Mouse (Mus musculus) lung, embryonic 15.5 days (tissue): ENCODE data around the gene Slc22a20. TPM values are rescaled to one million over a fixed set of nuclear protein-coding genes. Genes with fewer than 3 reads are reported as not detected.

Source experiments
- ATAC-seq: fragments of 200-750 bp; cut with Nextera tagmentation; 2 replicates; pipeline ENCODE4 v1.8.0; 2017; ENCODE audit warnings: moderate number of reproducible peaks, borderline replicate concordance; ENCODE audit not compliant: low FRiP score, low TSS enrichment; ENCODE audit errors: extremely low read depth
- H3K27ac ChIP-seq: fragments of 300-500 bp; sonication (generic); 2 replicates; pipeline ENCODE4 v1.5.1; 2015; ENCODE audit warnings: moderate library complexity, mild to moderate bottlenecking, inconsistent platforms
- H3K27me3 ChIP-seq: fragments of 300-500 bp; sonication (generic); 2 replicates; pipeline ENCODE4 v1.6.1; 2015; ENCODE audit warnings: inconsistent platforms
- H3K36me3 ChIP-seq: fragments of 300-500 bp; sonication (generic); 2 replicates; pipeline ENCODE4 v1.6.1; 2015; ENCODE audit warnings: inconsistent platforms
- H3K4me1 ChIP-seq: fragments of 300-500 bp; sonication (generic); 2 replicates; pipeline ENCODE4 v1.6.1; 2015; ENCODE audit warnings: inconsistent platforms
- H3K4me2 ChIP-seq: fragments of 300-500 bp; sonication (generic); 2 replicates; pipeline ENCODE4 v1.6.1; 2015; ENCODE audit warnings: inconsistent platforms, mild to moderate bottlenecking, moderate library complexity
- H3K4me3 ChIP-seq: fragments of 300-500 bp; sonication (generic); 2 replicates; pipeline ENCODE4 v1.5.1; 2015; ENCODE audit warnings: mild to moderate bottlenecking, inconsistent platforms
- H3K9ac ChIP-seq: fragments of 300-500 bp; sonication (generic); 2 replicates; pipeline ENCODE4 v1.6.1; 2015; ENCODE audit warnings: inconsistent platforms
- H3K9me3 ChIP-seq: fragments of 300-500 bp; sonication (generic); 2 replicates; pipeline ENCODE4 v1.6.1; 2016; ENCODE audit warnings: inconsistent platforms
- WGBS: fragments of 180-500 bp; shearing (Covaris S2); methylation state at CpG from one replicate; pipeline ENCODE4 v1.1.7; 2015; 5-methylcytosine and 5-hydroxymethylcytosine counted together
- polyA plus RNA-seq: library from polyadenylated mRNA; unstranded; fragments of >200 nt; fragmentation: Nextera tagmentation; extraction: Ambion mirVana; gene quantifications from 2 replicates; pipeline ENCODE4 v1.2.1, GENCODE M21; 2015

Slc22a20 gene
- not detected in 2 replicates for polyA plus RNA-seq

GRCm38 (mm10) chr19:5986043-5986442, at the start of gene Slc22a20:
Slc22a20 (minus strand) TSS chr19:5986143.
- Histone ChIP-seq H3K9me3 (no peaks in the 10 kb centered on the region), H3K9ac (no peak within 1 kb of the TSS), H3K4me3 (no peak within 1 kb of the TSS), H3K4me1 (peaks cover 20% of the 10 kb centered on the region), H3K36me3 (no peaks in the 10 kb centered on the region), H3K4me2 (no peak within 1 kb of the TSS), H3K27me3 (no peaks in the 10 kb centered on the region), H3K27ac (no peak within 1 kb of the TSS)
- WGBS: 50% methylated on average over 4 of the region's 4 CpGs
- no peak for ATAC-seq

GRCm38 (mm10) chr19:6030520-6031280, 44.8 kb upstream of the Slc22a20 start:
- H3K4me1 ChIP-seq: no peaks in the 10 kb centered on the region
- H3K9ac ChIP-seq: no peak overlapping the region
- no peaks in the 10 kb centered on the region; the same call in 1 of the 2 replicates for H3K27me3 ChIP-seq
- no peaks in the 10 kb centered on the region for H3K9me3 ChIP-seq
- H3K36me3 ChIP-seq: no peaks in the 10 kb centered on the region
- 61% methylated on average over 14 of the region's 14 CpGs for WGBS
- H3K4me3 ChIP-seq: no peak overlapping the region
- H3K27ac ChIP-seq: no peak overlapping the region
- H3K4me2 ChIP-seq: no peak overlapping the region
- no peak for ATAC-seq

- Histone ChIP-seq H3K36me3 (no peaks in the 10 kb centered on the region), H3K27me3 (no peaks in the 10 kb centered on the region; the same call in 1 of the 2 replicates), H3K4me1 (no peaks in the 10 kb centered on the region), H3K9ac (no peak overlapping the region), H3K9me3 (no peaks in the 10 kb centered on the region), H3K4me3 (no peak overlapping the region), H3K27ac (no peak overlapping the region), H3K4me2 (no peak overlapping the region)
- ATAC-seq: no peak
- 72% methylated on average over 9 of the region's 9 CpGs for WGBS
These were observed 43.5 kb upstream of the Slc22a20 start for GRCm38 (mm10) chr19:6029426-6029825.

- ATAC-seq: no peak
- Histone ChIP-seq H3K4me3 (no peak overlapping the region), H3K4me2 (no peak overlapping the region), H3K9me3 (no peaks in the 10 kb centered on the region), H3K27me3 (no peaks in the 10 kb centered on the region; the same call in 1 of the 2 replicates), H3K36me3 (no peaks in the 10 kb centered on the region), H3K9ac (no peak overlapping the region), H3K4me1 (peaks cover 2% of the 10 kb centered on the region; the same call in 1 of the 2 replicates), H3K27ac (no peak overlapping the region)
- 64% methylated on average over 6 of the region's 6 CpGs for WGBS
These were observed 43.0 kb upstream of the Slc22a20 start for GRCm38 (mm10) chr19:6028991-6029390.

GRCm38 (mm10) chr19:6023930-6024329, 38.0 kb upstream of the Slc22a20 start:
- no peaks in the 10 kb centered on the region for H3K36me3 ChIP-seq
- H3K27me3 ChIP-seq: no peaks in the 10 kb centered on the region
- H3K4me3 ChIP-seq: no peak overlapping the region
- peak overlapping the region; percentile 53; the same call in 1 of the 2 replicates for H3K27ac ChIP-seq
- no peak overlapping the region for H3K4me2 ChIP-seq
- peaks cover 14% of the 10 kb centered on the region for H3K4me1 ChIP-seq
- ATAC-seq: no peak
- H3K9ac ChIP-seq: no peak overlapping the region
- 58% methylated on average over 7 of the region's 7 CpGs for WGBS
- no peaks in the 10 kb centered on the region for H3K9me3 ChIP-seq

GRCm38 (mm10) chr19:6023059-6023458, 37.1 kb upstream of the Slc22a20 start:
- ATAC-seq: 0 out of 2 replicates have a peak, but pooled peaks have one; percentile 28
- Histone ChIP-seq H3K4me1 (peaks cover 19% of the 10 kb centered on the region), H3K9me3 (no peaks in the 10 kb centered on the region), H3K27me3 (no peaks in the 10 kb centered on the region), H3K9ac (no peak overlapping the region), H3K27ac (peak overlapping the region; percentile 53; the same call in 1 of the 2 replicates), H3K4me3 (no peak overlapping the region), H3K4me2 (peak overlapping the region; percentile 0; the same call in 1 of the 2 replicates), H3K36me3 (no peaks in the 10 kb centered on the region)
- WGBS: 40% methylated on average over 8 of the region's 8 CpGs

GRCm38 (mm10) chr19:6020276-6020675, 34.3 kb upstream of the Slc22a20 start:
- 40% methylated on average over 3 of the region's 3 CpGs for WGBS
- H3K27ac ChIP-seq: no peak overlapping the region

GRCm38 (mm10) chr19:6018142-6019089, 32.5 kb upstream of the Slc22a20 start:
- H3K9ac ChIP-seq: no peak overlapping the region
- peaks cover 26% of the 10 kb centered on the region for H3K4me1 ChIP-seq
- no peak for ATAC-seq
- WGBS: 31% methylated on average over 15 of the region's 15 CpGs
- no peak overlapping the region for H3K4me3 ChIP-seq
- 0 out of 2 replicates have a peak, but pooled peaks cover 5% of the 10 kb centered on the region for H3K27me3 ChIP-seq
- H3K36me3 ChIP-seq: no peaks in the 10 kb centered on the region
- no peak overlapping the region for H3K27ac ChIP-seq
- H3K4me2 ChIP-seq: no peak overlapping the region
- H3K9me3 ChIP-seq: no peaks in the 10 kb centered on the region

More at GRCm38 (mm10) chr19:6020276-6020675, 34.3 kb upstream of the Slc22a20 start:
- Histone ChIP-seq H3K4me2 (no peak overlapping the region), H3K9me3 (no peaks in the 10 kb centered on the region), H3K27me3 (0 out of 2 replicates have a peak, but pooled peaks cover 5% of the 10 kb centered on the region), H3K9ac (no peak overlapping the region), H3K36me3 (no peaks in the 10 kb centered on the region), H3K4me3 (no peak overlapping the region), H3K4me1 (peaks cover 30% of the 10 kb centered on the region)
- no peak for ATAC-seq

GRCm38 (mm10) chr19:6016532-6016931, 30.6 kb upstream of the Slc22a20 start:
- Histone ChIP-seq H3K27ac (no peak overlapping the region), H3K4me1 (peaks cover 24% of the 10 kb centered on the region), H3K4me2 (peak overlapping the region; percentile 17; the same call in 1 of the 2 replicates), H3K9me3 (no peaks in the 10 kb centered on the region), H3K9ac (no peak overlapping the region), H3K4me3 (no peak overlapping the region), H3K27me3 (0 out of 2 replicates have a peak, but pooled peaks cover 5% of the 10 kb centered on the region), H3K36me3 (no peaks in the 10 kb centered on the region)
- ATAC-seq: no peak
- WGBS: 46% methylated on average over 7 of the region's 7 CpGs

GRCm38 (mm10) chr19:6015511-6016315, 29.8 kb upstream of the Slc22a20 start, which contains the start of gene Capn1:
Capn1 (minus strand) TSS chr19:6015897.
- Histone ChIP-seq H3K27ac (peak within 1 kb of the TSS; percentile 48; the same call in 1 of the 2 replicates), H3K36me3 (no peaks in the 10 kb centered on the region), H3K4me3 (peak within 1 kb of the TSS; percentile 54), H3K4me1 (peaks cover 24% of the 10 kb centered on the region), H3K4me2 (peak within 1 kb of the TSS; percentile 88), H3K9ac (peak within 1 kb of the TSS; percentile 66), H3K9me3 (no peaks in the 10 kb centered on the region), H3K27me3 (0 out of 2 replicates have a peak, but pooled peaks cover 5% of the 10 kb centered on the region)
- WGBS: 2% methylated on average over 40 of the region's 40 CpGs
- peak; percentile 78 for ATAC-seq
